Mouse (Mus musculus) lung, postnatal 0 days (tissue): Measurements from ENCODE around the gene Ak9.

Experiments used
- CTCF ChIP-seq: IDR thresholded peaks from 2 replicates; pipeline ENCODE4 v1.5.1; 2016; ENCODE audit warnings: antibody characterized with exemption, mild to moderate bottlenecking
- EP300 ChIP-seq: IDR thresholded peaks from 2 replicates; pipeline ENCODE4 v1.6.1; 2016; ENCODE audit warnings: antibody characterized with exemption, mild to moderate bottlenecking, control low read depth

- TF ChIP-seq CTCF: no peak
- TF ChIP-seq EP300: no peak
Observed at GRCm38 (mm10) chr10:41461057-41461722, 157.4 kb downstream of the Ak9 start.
